Mouse (Mus musculus) lung, postnatal 25 days (tissue): ENCODE data around the gene Hpn.

Experiments
- DNase-seq: peaks from one replicate; pipeline ENCODE4 v3.0.0; 2022; ENCODE audit warnings: low spot score

The Hpn gene

DNA sequence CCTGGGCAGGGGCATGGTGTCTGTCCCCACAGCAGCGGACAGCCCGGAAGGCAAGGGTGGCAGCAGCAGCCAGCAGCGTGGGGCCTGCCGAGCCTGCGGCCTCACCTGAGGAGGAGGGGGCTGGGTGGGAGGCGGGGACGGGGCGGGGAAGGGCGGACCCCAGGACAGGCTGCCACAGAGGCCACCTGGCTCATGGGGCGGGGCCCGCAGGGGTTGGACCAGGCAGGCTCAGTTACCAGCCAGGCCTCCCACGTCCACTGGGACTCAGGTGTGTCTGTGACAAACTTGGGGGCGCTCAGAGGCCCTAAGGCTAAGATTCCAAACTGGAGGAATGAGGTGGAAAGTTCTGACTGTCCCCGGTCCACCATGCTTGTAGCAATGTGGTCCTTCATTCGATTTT is at the start of gene Hpn:
Hpn (minus strand) TSS at position 109 of the 400 bp plus-strand sequence.
- peak; percentile 68 for DNase-seq

- no peak for DNase-seq
Observed at GRCm38 (mm10) chr7:31164748-31165147, 49.7 kb upstream of the Hpn start.

- no peak for DNase-seq
Observed at GRCm38 (mm10) chr7:31163666-31164577, 48.8 kb upstream of the Hpn start.

DNA sequence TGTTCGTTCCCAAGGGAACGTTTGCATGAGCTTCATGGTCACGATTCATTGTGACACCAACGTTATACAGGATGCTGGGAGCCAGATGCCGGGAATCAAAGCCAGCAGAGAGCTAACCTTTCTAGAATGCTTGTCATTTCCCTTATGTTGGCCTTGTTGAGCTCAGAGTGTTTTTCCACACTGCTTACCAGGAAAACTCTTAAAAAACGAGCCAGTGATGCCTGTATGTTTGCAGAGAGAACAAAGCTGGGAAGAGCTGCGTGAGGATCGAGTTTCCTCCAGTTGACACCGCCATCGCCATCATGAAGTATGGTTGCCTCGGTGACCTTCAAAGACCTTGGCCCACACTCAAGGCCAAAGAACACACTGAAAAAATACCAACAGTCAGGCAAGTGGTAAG is 47.2 kb upstream of the Hpn start:
- no peak for DNase-seq

DNA sequence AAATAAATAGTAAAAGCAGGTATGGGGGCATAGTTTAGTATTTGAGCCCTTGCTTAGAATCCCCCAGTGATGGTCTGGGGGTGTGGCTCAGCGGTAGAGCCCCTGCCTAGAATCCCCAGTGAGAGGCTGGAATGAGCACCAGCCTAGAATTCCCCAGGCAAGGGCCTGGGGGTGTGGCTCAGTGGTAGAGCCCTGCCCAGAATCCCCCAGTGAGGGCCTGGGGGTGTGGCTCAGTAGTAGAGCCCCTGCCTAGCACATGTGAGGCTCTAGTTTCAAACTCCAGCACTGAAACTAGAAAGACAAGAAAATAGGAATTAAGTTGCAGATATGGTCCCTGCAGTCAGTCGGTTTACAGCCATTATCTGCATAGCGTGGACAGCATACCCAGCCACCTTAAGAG is 46.7 kb upstream of the Hpn start:
- DNase-seq: no peak

DNA sequence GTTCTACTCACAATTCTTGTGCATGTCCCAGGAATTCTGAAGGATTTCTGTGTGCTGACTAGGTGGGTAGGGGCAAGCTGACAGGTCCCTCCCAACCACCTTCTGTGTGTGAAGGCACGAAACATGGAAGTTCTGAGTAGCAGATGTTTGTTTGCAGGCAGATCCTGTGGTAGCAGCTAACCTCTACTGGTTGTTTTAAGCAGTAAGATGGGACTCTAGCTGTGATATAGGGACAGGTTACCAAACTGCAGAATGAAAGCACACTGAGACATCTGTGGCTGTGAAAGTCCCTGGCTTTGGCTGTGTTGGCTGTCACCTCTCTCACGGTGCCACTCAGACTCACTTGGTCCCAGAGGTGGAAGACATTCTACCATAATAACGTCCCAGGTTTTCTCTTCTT is 46.2 kb upstream of the Hpn start:
- no peak for DNase-seq

DNA sequence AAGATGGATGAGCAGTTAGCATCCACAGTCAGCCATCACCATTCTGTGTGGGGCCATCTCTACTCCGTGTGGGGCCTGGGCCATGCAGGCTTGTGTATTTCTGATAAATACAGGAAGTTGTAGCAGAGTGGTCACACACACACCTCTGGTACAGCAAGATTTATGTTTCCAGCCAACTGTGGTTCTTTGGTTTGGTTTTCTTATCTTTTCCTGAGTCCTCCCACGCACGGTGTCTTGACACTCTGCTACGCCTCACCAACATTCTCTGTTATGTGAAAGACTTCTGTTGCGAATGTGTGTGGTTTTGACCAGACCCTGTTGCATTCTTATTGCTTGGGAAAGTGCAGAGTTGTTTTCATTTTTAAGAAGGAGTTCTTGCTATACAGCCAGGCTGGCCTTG is 45.7 kb upstream of the Hpn start:
- DNase-seq: peak; percentile 59

GRCm38 (mm10) chr7:31156034-31156928 is 41.2 kb upstream of the Hpn start:
- DNase-seq: peak; percentile 57

DNA sequence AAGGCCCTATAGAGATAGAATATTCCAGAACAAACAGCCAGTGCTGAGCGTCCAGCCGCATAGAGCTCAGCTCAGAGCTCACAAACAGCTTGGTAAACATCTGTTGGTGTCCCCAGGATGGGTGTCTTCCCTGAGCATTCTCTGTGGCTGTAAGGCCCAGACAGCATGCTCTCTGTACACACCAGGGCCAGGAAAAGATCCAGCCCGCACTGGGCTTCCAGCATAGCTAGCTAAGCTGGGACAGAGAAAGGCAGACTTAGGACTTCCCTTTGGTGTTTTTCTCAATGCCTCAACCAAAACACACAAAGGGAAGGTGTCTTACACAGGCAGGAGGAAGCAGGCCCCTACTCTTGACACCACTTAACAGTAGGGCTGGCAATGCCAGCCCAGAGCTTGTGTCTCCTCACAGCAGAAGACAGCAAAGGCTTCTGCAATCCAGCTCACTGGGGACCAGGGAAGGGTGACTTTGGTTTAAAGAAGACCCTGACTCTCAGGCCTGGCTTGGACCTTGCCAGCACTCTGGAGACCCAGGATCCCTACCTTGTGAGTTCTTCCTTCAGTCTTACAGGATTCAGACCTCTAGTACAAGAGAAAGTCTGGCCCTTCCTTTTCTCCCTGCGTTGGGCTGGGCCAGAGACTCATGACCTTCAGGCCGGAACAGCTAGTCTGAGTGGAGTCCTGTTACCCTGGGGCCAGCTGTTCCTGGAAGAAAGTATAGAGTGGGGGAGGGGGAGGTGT is 40.4 kb upstream of the Hpn start, which contains the start of gene Gramd1a:
Gramd1a (minus strand) TSS at position 601 of the 738 bp plus-strand sequence.
- DNase-seq: no peak

DNA sequence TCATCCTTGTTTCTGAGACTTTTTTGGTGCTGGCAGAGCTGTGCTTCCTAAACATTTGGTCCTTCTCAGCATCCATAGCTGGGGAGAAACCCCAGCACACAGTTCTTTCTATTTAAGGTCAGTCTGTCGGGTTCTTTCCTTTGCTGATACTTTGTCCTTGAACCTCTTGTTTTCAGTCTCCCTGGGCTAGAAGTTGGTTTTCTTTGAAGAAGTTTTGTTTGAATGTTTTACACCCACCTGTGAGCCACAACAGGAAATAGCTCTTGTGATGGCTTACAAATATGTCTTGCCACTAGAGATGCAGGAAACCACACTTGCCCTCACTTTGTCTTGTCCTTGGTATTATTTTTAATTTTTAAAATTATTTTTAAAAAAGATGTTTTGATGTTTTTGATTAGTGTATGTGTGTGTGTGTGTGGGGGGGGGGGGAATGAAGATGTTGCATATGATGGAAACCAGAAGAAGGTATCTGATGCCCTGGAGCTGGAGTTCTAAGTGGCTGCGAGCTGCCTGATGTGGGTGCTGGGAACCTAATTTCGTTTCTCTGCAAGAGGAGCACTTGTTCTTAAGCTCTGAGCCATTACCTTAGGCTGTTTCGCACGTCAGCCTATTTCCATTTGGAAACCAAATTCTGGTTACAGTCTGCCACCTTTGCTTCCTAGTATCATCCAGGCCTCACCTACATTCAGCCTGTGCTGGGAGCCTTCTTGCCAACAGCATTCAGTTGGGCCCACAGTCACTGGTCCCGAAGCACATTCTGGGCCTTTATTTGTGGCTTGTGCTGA is 38.6 kb upstream of the Hpn start:
- DNase-seq: no peak

DNA sequence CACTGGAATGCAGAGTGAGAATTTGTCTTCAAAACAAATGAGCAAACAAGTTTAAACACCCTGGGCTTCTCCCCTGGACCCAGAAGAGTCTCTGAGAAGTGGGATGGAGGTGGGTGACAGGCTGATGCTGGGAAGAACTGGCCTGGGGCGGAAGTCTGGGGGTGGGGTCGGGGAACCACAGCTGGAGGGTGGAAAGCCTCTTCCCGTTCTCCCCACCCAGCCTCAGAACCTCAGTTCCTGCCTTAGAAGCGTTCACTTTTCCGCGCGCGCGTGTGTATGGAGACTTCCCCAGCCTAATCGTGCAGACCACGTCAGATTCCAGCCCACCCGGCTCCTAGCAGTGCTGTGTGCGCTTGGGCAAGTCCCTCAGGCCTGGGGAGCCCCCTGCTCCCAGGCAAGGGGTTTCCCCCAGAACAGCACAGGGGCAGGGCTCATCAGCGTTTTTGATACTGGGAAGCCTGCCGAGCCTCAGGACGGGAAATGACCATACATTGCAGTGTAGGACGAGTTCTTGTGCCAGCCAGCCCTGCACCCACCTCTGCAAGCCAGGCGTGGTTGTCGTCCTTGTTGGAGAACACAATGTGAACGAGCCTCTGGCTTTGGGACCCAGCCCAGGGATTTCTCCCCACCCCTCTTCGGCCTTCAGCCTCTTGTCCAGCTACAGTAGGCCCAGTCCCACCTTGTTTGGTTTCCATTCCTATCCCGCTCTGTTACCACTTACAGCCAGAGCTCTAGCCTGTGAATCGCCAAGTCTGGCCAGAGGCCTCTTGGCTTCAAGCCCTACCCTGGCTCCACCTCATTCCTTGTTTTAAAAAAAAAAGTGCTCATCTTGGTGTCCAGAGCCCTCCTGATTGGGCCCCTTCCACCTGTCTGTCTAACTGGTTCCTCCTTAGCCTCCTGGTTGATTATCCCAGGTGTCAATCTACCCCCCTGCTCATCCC is 36.5 kb upstream of the Hpn start:
- peak; percentile 79 for DNase-seq

DNA sequence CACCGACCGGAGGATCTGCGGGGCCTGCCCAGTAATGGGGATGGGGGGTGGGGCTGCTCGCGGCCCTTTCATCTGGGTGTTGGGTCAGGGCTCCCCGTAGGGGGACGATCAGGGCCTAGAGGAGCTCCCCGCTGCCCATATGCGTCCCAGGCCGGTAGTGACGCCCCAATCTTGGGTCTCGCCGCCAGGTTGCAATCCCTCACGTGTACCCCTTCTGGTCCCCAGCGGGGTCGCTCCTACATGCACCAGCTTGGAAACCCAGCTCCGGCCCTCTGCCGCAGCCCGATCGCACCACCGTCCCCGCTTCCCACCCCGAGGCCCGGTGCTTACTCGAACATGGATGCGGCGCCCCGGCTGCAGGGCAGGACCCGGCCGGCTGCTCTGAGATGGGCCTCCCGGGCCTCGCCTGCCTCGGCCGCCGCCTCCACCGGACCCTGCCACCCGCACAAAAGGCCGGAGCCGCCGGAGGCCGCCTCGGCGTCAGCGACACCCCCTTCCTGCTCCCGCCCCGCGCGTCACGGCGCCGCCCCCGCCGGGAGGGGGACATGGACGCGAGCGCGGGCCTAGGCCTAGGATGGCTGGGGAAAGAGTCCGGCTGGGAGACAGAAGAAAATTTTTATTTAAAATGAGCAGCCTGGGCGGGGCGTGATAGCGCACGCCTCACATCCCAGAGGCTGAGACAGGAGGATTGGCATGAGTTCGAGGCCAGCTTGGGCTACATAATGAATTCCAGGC is 35.6 kb upstream of the Hpn start:
- peak; percentile 91 for DNase-seq

GRCm38 (mm10) chr7:31149751-31150565 is 34.9 kb upstream of the Hpn start:
- DNase-seq: no peak

GRCm38 (mm10) chr7:31149271-31149670 is 34.2 kb upstream of the Hpn start:
- DNase-seq: no peak

- peak; percentile 78 for DNase-seq
Observed at GRCm38 (mm10) chr7:31148756-31149155, 33.7 kb upstream of the Hpn start.

GRCm38 (mm10) chr7:31148086-31148485 is 33.0 kb upstream of the Hpn start:
- DNase-seq: no peak

- DNase-seq: peak; percentile 63
Observed at GRCm38 (mm10) chr7:31145596-31146160, 30.6 kb upstream of the Hpn start.

DNA sequence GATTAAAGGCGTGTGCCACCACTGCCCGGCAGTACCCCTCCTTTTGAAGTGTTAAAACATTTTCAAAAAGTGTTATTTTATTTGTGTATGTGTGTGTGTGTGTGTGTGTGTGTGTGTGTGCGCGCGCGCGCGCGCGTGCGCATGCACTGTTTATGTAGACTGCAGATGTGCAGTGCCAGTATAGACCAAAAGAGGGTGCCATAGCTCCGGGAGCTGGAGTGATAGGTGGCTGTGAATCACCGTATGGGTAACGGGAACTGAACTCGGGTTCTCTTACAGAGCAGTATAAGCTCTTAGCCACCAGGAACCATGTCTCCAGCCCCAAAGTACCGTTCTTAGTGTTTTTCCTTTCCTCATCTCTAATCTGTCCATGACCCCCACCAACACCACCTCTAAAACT is 29.8 kb upstream of the Hpn start:
- DNase-seq: no peak
